Mouse (Mus musculus): ENCODE measurements at regions not wholly inside any gene's neighbourhood (a gene's known extent, or its start where the extent isn't known, plus 50 kb on each side); places are given as distances from the start of the nearest gene placed in this dataset.

GRCm38 (mm10) chr7:137552551-137553198 lies 115.3 kb downstream of the Glrx3 start:
- TF ChIP-seq POLR2A (IDR thresholded peaks at IDR 0.05; ENCODE audit: borderline replicate concordance, extremely low read depth, insufficient read depth, insufficient read length, poor library complexity, severe bottlenecking): no peak
- no peak for TF ChIP-seq CTCF (IDR thresholded peaks at IDR 0.05; ENCODE audit: borderline replicate concordance, extremely low read depth, insufficient read depth, insufficient read length)

All from brain, embryonic 14.5 days (tissue).